Mouse (Mus musculus) kidney, postnatal 0 days (tissue): ENCODE measurements around the gene Sycp1. TPM values are rescaled to one million over a fixed set of nuclear protein-coding genes. Genes with fewer than 3 reads are reported as not detected.
A peak's percentile ranks its signal among the peaks of the same experiment; 100 is the strongest.

Source experiments
- ATAC-seq: fragments of 200-750 bp; cut with Nextera tagmentation; replicated peaks from 2 replicates; pipeline ENCODE4 v1.8.0; 2017; ENCODE audit warnings: low read depth, moderate number of reproducible peaks, moderate TSS enrichment, moderate library complexity; ENCODE audit not compliant: low FRiP score
- DNase-seq: peaks from one replicate; pipeline ENCODE4 v3.0.0-alpha.2; 2016; ENCODE audit warnings: low spot score
- H3K27ac ChIP-seq: fragments of 300-500 bp; sonication (generic); 2 replicates; pipeline ENCODE4 v1.5.1; 2014; ENCODE audit warnings: mild to moderate bottlenecking
- H3K27me3 ChIP-seq: fragments of 300-500 bp; sonication (generic); 2 replicates; pipeline ENCODE4 v1.6.1; 2014; ENCODE audit warnings: low read length, mixed read lengths; ENCODE audit not compliant: insufficient read depth
- H3K36me3 ChIP-seq: fragments of 300-500 bp; sonication (generic); 2 replicates; pipeline ENCODE4 v1.6.1; 2014; ENCODE audit warnings: low read length, mixed read lengths; ENCODE audit not compliant: insufficient read depth
- H3K4me1 ChIP-seq: fragments of 300-500 bp; sonication (generic); replicated peaks from 2 replicates; pipeline ENCODE4 v1.6.1; 2014; ENCODE audit warnings: antibody characterized with exemption, low read length, mixed read lengths; ENCODE audit not compliant: insufficient read depth
- H3K4me2 ChIP-seq: fragments of 300-500 bp; sonication (generic); 2 replicates; pipeline ENCODE4 v1.6.1; 2014; ENCODE audit warnings: mild to moderate bottlenecking, low read length, moderate library complexity, mixed read lengths
- H3K4me3 ChIP-seq: fragments of 300-500 bp; sonication (generic); replicated peaks from 2 replicates; pipeline ENCODE4 v1.5.1; 2014; ENCODE audit warnings: low read depth, low read length
- H3K9ac ChIP-seq: fragments of 300-500 bp; sonication (generic); 2 replicates; pipeline ENCODE4 v1.6.1; 2014; ENCODE audit warnings: low read depth, low read length
- H3K9me3 ChIP-seq: fragments of 300-500 bp; sonication (generic); replicated peaks from 2 replicates; pipeline ENCODE4 v1.6.1; 2016; ENCODE audit warnings: low read length, inconsistent platforms, mixed read lengths
- CTCF ChIP-seq: IDR thresholded peaks from 2 replicates; pipeline ENCODE4 v1.5.1; 2016; ENCODE audit warnings: antibody characterized with exemption, low read depth, mild to moderate bottlenecking, moderate library complexity
- WGBS: fragments of 180-500 bp; shearing (Covaris S2); extraction: QIAGEN DNeasy Blood & Tissue Kit; methylation state at CpG from one replicate; pipeline ENCODE4 v1.1.7; 2014; 5-methylcytosine and 5-hydroxymethylcytosine counted together
- polyA plus RNA-seq: library from polyadenylated mRNA; unstranded; fragments of >200 nt; fragmentation: Nextera tagmentation; extraction: Ambion mirVana; gene quantifications from 2 replicates; pipeline ENCODE4 v1.2.1, GENCODE M21; 2015

The Sycp1 gene
- polyA plus RNA-seq, 1 experiment from 2014 or later = not detected

- DNase-seq = no peak
- no peak overlapping the region for H3K9ac ChIP-seq
- 93% methylated on average over 1 of the region's 1 CpGs for WGBS
- H3K4me1 ChIP-seq = no peaks in the 10 kb centered on the region
- no peaks in the 10 kb centered on the region for H3K27me3 ChIP-seq
- no peak overlapping the region for H3K4me2 ChIP-seq
- no peak for ATAC-seq
- H3K9me3 ChIP-seq = no peaks in the 10 kb centered on the region
- H3K36me3 ChIP-seq = no peaks in the 10 kb centered on the region
- H3K27ac ChIP-seq = no peak overlapping the region
- no peak overlapping the region for H3K4me3 ChIP-seq
- TF ChIP-seq CTCF = no peak
Observed at GRCm38 (mm10) chr3:102899136-102899535, 36.8 kb downstream of the Sycp1 start.

DNA sequence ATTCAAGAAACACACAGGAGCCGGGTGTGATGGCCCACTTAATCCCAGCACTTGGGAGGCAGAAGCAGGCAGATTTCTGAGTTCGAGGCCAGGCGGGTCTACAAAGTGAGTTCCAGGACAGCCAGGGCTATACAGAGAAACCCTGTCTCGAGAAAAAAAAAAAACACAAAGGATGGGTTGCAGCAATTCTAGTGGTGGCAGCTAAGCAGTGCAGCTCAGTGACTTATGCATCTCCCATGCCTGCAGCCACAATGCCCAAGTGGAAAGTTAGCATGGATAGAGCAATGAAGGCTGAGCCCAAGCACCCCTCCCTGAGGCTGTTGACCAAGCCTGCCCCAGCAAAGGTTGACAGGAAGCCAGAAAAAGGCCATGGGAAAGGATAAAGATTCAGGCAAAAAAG lies 55.4 kb downstream of the Sycp1 start:
- ATAC-seq (no peak), DNase-seq (no peak)
- Histone ChIP-seq H3K9ac (no peak overlapping the region), H3K4me3 (no peak overlapping the region), H3K4me2 (no peak overlapping the region), H3K36me3 (no peaks in the 10 kb centered on the region), H3K4me1 (no peaks in the 10 kb centered on the region), H3K27me3 (no peaks in the 10 kb centered on the region), H3K9me3 (no peaks in the 10 kb centered on the region), H3K27ac (no peak overlapping the region)
- no peak for TF ChIP-seq CTCF
- WGBS = 85% methylated on average over 4 of the region's 4 CpGs

DNA sequence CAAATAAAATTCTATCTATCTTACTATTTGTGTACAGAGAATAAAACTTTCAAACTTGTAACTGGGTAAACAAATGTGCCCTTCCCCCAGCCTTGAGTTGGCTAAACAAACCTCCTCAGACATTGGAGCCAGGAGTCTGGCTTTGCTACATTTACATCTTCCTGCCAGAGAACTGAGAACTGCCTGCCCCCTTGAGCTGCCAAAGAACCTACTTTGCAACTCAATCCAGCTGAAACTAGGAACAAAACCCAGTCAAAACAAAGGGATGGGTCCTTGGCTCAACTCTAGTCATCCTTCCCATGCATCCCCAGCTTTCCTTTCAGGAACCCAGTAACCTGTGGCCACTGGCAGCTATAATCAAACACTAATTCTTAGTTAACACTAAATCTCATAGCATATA lies 87.2 kb downstream of the Sycp1 start:
- Histone ChIP-seq H3K27me3 (no peaks in the 10 kb centered on the region), H3K36me3 (no peaks in the 10 kb centered on the region), H3K27ac (no peak overlapping the region), H3K4me1 (no peaks in the 10 kb centered on the region), H3K9me3 (no peaks in the 10 kb centered on the region), H3K4me3 (no peak overlapping the region), H3K4me2 (no peak overlapping the region), H3K9ac (no peak overlapping the region)
- DNase-seq (no peak), ATAC-seq (no peak)
- TF ChIP-seq CTCF = no peak

- peak; percentile 47 for TF ChIP-seq CTCF
- Histone ChIP-seq H3K27ac (no peak overlapping the region), H3K4me1 (no peaks in the 10 kb centered on the region), H3K4me2 (no peak overlapping the region), H3K9me3 (no peaks in the 10 kb centered on the region), H3K27me3 (no peaks in the 10 kb centered on the region), H3K4me3 (no peak overlapping the region), H3K36me3 (no peaks in the 10 kb centered on the region), H3K9ac (no peak overlapping the region)
- peak; percentile 11 for DNase-seq
- 34% methylated on average over 1 of the region's 1 CpGs for WGBS
- no peak for ATAC-seq
Observed at GRCm38 (mm10) chr3:102842386-102842785, 93.5 kb downstream of the Sycp1 start.

DNA sequence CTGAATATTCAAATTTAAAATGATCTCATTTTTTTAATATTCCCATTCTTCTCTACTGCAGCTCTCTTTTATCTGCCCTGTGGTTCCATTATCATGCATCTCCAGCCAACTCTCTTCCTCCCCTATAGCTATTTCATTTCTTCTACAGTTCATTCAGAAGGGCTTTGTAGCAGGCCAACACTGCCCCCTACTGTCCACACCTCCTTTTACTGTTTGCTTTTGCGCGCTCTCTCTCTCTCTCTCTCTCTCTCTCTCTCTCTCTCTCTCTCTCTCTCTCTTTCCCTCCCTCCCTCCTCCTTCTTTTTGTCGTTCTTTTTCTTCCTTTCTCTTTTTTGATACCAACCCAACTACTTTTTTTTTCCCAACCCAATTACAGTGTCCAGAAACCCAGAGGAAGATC lies 132.0 kb downstream of the Sycp1 start:
- Histone ChIP-seq H3K27ac (no peak overlapping the region), H3K4me2 (no peak overlapping the region), H3K27me3 (no peaks in the 10 kb centered on the region), H3K9ac (no peak overlapping the region), H3K36me3 (no peaks in the 10 kb centered on the region), H3K4me3 (no peak overlapping the region), H3K4me1 (no peaks in the 10 kb centered on the region), H3K9me3 (no peaks in the 10 kb centered on the region)
- no peak for ATAC-seq
- 8% methylated on average over 3 of the region's 3 CpGs for WGBS
- peak; percentile 81 for TF ChIP-seq CTCF
- peak; percentile 87 for DNase-seq

- WGBS = 35% methylated on average over 4 of the region's 4 CpGs
- Histone ChIP-seq H3K27me3 (no peaks in the 10 kb centered on the region), H3K4me3 (no peak overlapping the region), H3K4me2 (no peak overlapping the region), H3K9ac (no peak overlapping the region), H3K4me1 (no peaks in the 10 kb centered on the region), H3K27ac (no peak overlapping the region), H3K9me3 (no peaks in the 10 kb centered on the region), H3K36me3 (no peaks in the 10 kb centered on the region)
- peak; percentile 31; the same call in 1 of the 2 replicates for TF ChIP-seq CTCF
- no peak for ATAC-seq
- no peak for DNase-seq
Observed at GRCm38 (mm10) chr3:102787369-102787768, 148.5 kb downstream of the Sycp1 start.

- Histone ChIP-seq H3K4me3 (no peak within 1 kb of the TSS), H3K27me3 (no peaks in the 10 kb centered on the region), H3K9ac (no peak within 1 kb of the TSS), H3K36me3 (no peaks in the 10 kb centered on the region), H3K27ac (no peak within 1 kb of the TSS), H3K4me1 (no peaks in the 10 kb centered on the region), H3K9me3 (no peaks in the 10 kb centered on the region), H3K4me2 (no peak within 1 kb of the TSS)
- ATAC-seq = no peak
- no peak for DNase-seq
- no peak for TF ChIP-seq CTCF
- 77% methylated on average over 2 of the region's 2 CpGs for WGBS
Observed at GRCm38 (mm10) chr3:102782618-102783017, 153.3 kb downstream of the Sycp1 start, which contains the start of gene Tshb. Gene Tshb (minus strand): TSS chr3:102782718.
